Mouse (Mus musculus) olfactory bulb, adult 2 months (tissue): ENCODE measurements around the gene Il1rapl1.

Experiments used
- CTCF ChIP-seq: fragments of 200-500 bp; IDR thresholded peaks from 2 replicates; pipeline ENCODE4 v1.5.1; 2012; ENCODE audit warnings: low read depth, mild to moderate bottlenecking, low read length, moderate library complexity; ENCODE audit not compliant: insufficient read depth
- POLR2A ChIP-seq: fragments of 200-500 bp; IDR thresholded peaks from 2 replicates; pipeline ENCODE4 v1.6.1; 2012; ENCODE audit warnings: mild to moderate bottlenecking, low read depth, low read length, moderate library complexity; ENCODE audit not compliant: insufficient read depth

- TF ChIP-seq CTCF (no peak), POLR2A (no peak)
Measured at GRCm38 (mm10) chrX:87502604-87503003, 612.8 kb downstream of the Il1rapl1 start.
